Mouse (Mus musculus) liver, embryonic 14.5 days (tissue): ENCODE measurements around the gene Rxfp4. TPM values are rescaled to one million over a fixed set of nuclear protein-coding genes. Genes with fewer than 3 reads are reported as not detected.

ENCODE experiments used
- ATAC-seq: fragments of 200-750 bp; cut with Nextera tagmentation; 2 replicates; pipeline ENCODE4 v1.8.0; 2017; ENCODE audit warnings: moderate number of reproducible peaks, mild to moderate bottlenecking, moderate library complexity; ENCODE audit not compliant: insufficient read depth
- DNase-seq, 3 experiments: peaks; one replicate each; pipeline ENCODE4 v3.0.0-alpha.2; 2012 to 2013; ENCODE audit warnings: low read depth in 3 of 3, low spot score in 3 of 3
- H3K27ac ChIP-seq: fragments of 300-500 bp; sonication (generic); 2 replicates; pipeline ENCODE4 v1.5.1; 2014; ENCODE audit warnings: moderate library complexity, mild to moderate bottlenecking, control low read depth, inconsistent platforms
- H3K27me3 ChIP-seq: fragments of 300-500 bp; sonication (generic); 2 replicates; pipeline ENCODE4 v1.6.1; 2014; ENCODE audit warnings: mild to moderate bottlenecking, low read length, moderate library complexity; ENCODE audit not compliant: control insufficient read depth, insufficient read depth
- H3K36me3 ChIP-seq: fragments of 300-500 bp; sonication (generic); replicated peaks from 2 replicates; pipeline ENCODE4 v1.6.1; 2014; ENCODE audit warnings: low read depth; ENCODE audit not compliant: control insufficient read depth, insufficient read depth
- H3K4me1 ChIP-seq, 2 experiments: fragments of 200-500 bp in 1 of 2; fragments of 300-500 bp in 1 of 2; sonication (generic) in 1 of 2; replicated peaks; 2 replicates each; pipeline ENCODE4 v1.6.1; 2012 to 2014; ENCODE audit warnings: antibody characterized with exemption in 1 of 2, inconsistent platforms in 1 of 2, low read length in 1 of 2; ENCODE audit not compliant: control insufficient read depth in 2 of 2, insufficient read depth in 2 of 2
- H3K4me2 ChIP-seq: fragments of 300-500 bp; sonication (generic); 2 replicates; pipeline ENCODE4 v1.6.1; 2014; ENCODE audit warnings: low read depth, mild to moderate bottlenecking, control low read depth, moderate library complexity
- H3K4me3 ChIP-seq, 2 experiments: fragments of 200-500 bp in 1 of 2; fragments of 300-500 bp in 1 of 2; sonication (generic) in 1 of 2; 2 replicates each; pipeline ENCODE4 v1.5.1; 2012 to 2014; ENCODE audit warnings: low read depth in 2 of 2, low read length in 2 of 2, mild to moderate bottlenecking in 2 of 2, control low read depth in 1 of 2, inconsistent platforms in 1 of 2, moderate library complexity in 1 of 2; ENCODE audit not compliant: insufficient read depth in 1 of 2
- H3K9ac ChIP-seq: fragments of 300-500 bp; sonication (generic); replicated peaks from 2 replicates; pipeline ENCODE4 v1.6.1; 2014; ENCODE audit warnings: mild to moderate bottlenecking, control low read depth, moderate library complexity
- H3K9me3 ChIP-seq: fragments of 300-500 bp; sonication (generic); 2 replicates; pipeline ENCODE4 v1.6.1; 2016; ENCODE audit warnings: low read length, mixed read lengths; ENCODE audit not compliant: control insufficient read depth
- CTCF ChIP-seq: IDR thresholded peaks from 2 replicates; pipeline ENCODE4 v1.5.1; 2016; ENCODE audit warnings: antibody characterized with exemption, low read depth, control low read depth
- EP300 ChIP-seq: IDR thresholded peaks from 2 replicates; pipeline ENCODE4 v1.6.1; 2016; ENCODE audit warnings: antibody characterized with exemption, low read depth
- WGBS: fragments of 180-500 bp; shearing (Covaris S2); extraction: QIAGEN DNeasy Blood & Tissue Kit; methylation state at CpG from one replicate; pipeline ENCODE4 v1.1.7; 2014; ENCODE audit not compliant: insufficient replicate concordance; 5-methylcytosine and 5-hydroxymethylcytosine counted together
- polyA plus RNA-seq, 2 experiments: library from polyadenylated mRNA; depleted of rRNA in 1 of 2; stranded (reverse) in 1 of 2; unstranded in 1 of 2; fragments of >200 nt; fragmentation: Nextera tagmentation in 1 of 2; extraction: Ambion mirVana in 1 of 2; gene quantifications; 2 replicates each; pipeline versions ENCODE4 v1.2.1 to v1.2.3; 2012 to 2014

Gene Rxfp4
- polyA plus RNA-seq, 2 experiments: not detected

DNA sequence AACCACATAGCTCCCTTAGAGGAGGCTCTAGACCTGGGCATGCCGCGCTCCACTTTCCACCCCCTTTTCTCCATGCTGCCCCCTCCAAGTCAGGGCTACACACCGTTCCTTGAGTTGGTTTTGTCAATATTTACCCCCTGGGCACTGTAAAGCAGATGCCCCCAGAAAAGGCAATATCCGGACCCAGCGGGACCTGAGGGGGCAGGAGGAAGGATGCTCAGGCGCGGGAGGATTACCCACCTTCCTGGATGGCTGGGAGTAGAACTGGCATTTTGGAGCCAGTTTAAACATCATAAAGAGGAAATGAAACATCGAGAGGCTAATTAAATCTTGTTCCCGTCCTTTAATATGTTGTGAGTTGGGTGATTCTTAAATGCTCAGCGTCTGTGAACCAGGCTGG lies 3.8 kb downstream of the Rxfp4 start:
- Histone ChIP-seq H3K9me3 (no peaks in the 10 kb centered on the region), H3K4me2 (no peak overlapping the region), H3K36me3 (peaks cover 4% of the 10 kb centered on the region), H3K9ac (no peak overlapping the region), H3K27ac (no peak overlapping the region), H3K4me3 (no peak overlapping the region), H3K4me1 (0 out of 4 replicates have a peak, but pooled peaks cover 0 to 3% of the 10 kb centered on the region in 2 experiments), H3K27me3 (no peaks in the 10 kb centered on the region)
- TF ChIP-seq CTCF (no peak), EP300 (no peak)
- no peak for ATAC-seq
- 67% methylated on average over 10 of the region's 10 CpGs for WGBS
- no peak for DNase-seq

DNA sequence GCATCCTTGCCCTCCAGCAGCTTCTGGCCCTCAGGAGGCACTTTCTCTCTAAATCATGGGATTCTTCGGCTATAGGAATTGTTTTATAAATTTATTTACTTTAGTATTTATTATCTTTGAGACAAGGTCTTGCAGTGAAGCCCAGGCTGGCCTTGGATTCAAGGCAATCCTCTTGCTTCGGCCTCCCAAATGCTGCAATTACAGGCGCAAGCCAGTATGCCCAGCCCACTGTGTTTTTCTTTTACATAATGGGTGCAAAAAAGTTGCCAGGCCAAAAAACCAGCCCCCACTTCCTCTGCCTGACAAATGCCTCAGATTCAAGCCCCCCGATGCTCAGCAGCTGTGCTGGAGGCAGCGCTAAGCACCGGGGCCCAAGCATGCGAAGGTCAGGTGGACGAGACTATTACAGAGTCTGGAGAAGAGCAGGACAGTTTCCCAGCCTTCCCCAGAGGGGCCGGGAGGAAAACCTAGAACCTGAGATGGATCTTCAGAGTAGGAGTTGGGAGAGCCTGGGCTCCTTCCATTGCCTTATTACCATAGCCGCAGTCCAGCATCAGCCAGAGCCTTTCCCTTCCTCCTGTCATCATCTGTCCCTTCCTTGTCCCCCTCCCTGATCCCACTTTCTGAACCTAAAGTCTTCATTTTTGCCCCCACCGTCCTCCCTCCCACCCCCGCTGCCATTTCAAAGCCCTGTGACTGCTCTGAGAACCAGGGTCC lies 4.3 kb downstream of the Rxfp4 start:
- no peak overlapping the region for H3K27ac ChIP-seq

DNA sequence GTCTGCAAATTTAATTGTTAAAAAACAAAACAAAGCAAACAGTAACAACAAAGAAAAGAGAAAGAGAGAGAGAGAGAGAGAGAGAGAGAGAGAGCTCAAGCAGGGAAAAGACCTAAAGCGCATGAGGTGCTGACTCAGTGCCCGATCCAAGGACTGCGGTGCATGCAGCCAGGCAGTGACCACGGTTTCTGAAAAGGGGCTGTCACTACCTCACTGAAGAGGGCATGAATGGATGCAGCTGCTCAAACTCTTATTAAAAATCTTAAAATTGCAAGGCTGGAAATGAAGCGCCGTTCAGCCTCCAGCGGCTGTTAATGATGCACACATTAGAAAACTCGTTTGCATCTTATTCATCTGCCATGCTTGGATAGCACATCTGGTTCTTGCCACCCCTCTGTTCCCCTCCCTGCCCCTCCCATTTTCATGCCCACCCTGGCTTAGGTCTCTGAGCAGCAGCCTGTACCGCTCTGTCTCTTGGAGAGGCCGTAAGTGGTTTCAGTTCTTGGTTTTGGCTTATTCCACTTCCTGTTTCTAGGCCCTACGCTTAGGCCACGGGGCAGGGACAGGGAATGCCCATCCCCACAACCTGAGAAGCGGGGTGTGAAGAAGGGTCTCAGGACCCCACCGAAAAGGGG lies 5.0 kb downstream of the Rxfp4 start:
- no peak for ATAC-seq
- TF ChIP-seq EP300 (no peak), CTCF (no peak)
- no peak overlapping the region for H3K27ac ChIP-seq
- H3K4me3 ChIP-seq: no peak overlapping the region
- H3K36me3 ChIP-seq: peaks cover 6% of the 10 kb centered on the region
- no peaks in the 10 kb centered on the region for H3K9me3 ChIP-seq
- H3K4me2 ChIP-seq: no peak overlapping the region
- no peaks in the 10 kb centered on the region for H3K27me3 ChIP-seq
- H3K9ac ChIP-seq: no peak overlapping the region
- 0 out of 4 replicates have a peak, but pooled peaks cover 0 to 3% of the 10 kb centered on the region in 2 experiments for H3K4me1 ChIP-seq
- 77% methylated on average over 14 of the region's 14 CpGs for WGBS
- no peak for DNase-seq

More for the DNA sequence above, 4.3 kb downstream of the Rxfp4 start:
- no peaks in the 10 kb centered on the region for H3K27me3 ChIP-seq
- ATAC-seq (no peak), DNase-seq (no peak)
- H3K4me2 ChIP-seq: no peak overlapping the region
- H3K4me3 ChIP-seq: no peak overlapping the region
- WGBS: 72% methylated on average over 12 of the region's 12 CpGs
- no peak overlapping the region for H3K9ac ChIP-seq
- 0 out of 4 replicates have a peak, but pooled peaks cover 0 to 3% of the 10 kb centered on the region in 2 experiments for H3K4me1 ChIP-seq
- no peak for TF ChIP-seq CTCF
- no peak for TF ChIP-seq EP300
- no peaks in the 10 kb centered on the region for H3K9me3 ChIP-seq
- H3K36me3 ChIP-seq: peaks cover 4% of the 10 kb centered on the region

DNA sequence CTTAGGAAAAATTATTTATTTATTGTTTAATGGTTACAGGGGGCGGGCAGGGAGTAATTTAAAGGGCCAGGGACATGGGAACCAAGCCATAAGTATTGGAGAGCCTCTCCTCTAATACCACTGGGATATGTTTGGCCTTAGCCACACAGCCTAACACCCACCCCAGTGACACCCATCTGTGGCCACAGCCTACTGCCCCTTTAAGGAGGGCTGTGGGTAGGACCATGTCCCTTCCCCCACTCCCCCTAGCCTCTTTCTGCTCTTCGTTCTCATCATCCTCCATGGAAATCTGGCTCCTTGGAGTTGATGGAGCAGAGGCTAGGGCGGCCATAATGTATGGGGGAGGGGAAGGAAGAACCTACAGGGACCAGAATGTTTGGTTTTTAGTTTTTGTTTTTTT lies 5.9 kb downstream of the Rxfp4 start:
- no peak overlapping the region for H3K4me2 ChIP-seq
- H3K36me3 ChIP-seq: peaks cover 6% of the 10 kb centered on the region
- no peak overlapping the region for H3K27ac ChIP-seq
- DNase-seq (no peak), ATAC-seq (no peak)
- H3K9me3 ChIP-seq: no peaks in the 10 kb centered on the region
- TF ChIP-seq EP300 (no peak), CTCF (no peak)
- WGBS: 57% methylated on average over 3 of the region's 3 CpGs
- H3K4me3 ChIP-seq: no peak overlapping the region
- H3K4me1 ChIP-seq: 0 out of 4 replicates have a peak, but pooled peaks cover 0 to 3% of the 10 kb centered on the region in 2 experiments
- no peaks in the 10 kb centered on the region for H3K27me3 ChIP-seq
- H3K9ac ChIP-seq: no peak overlapping the region

DNA sequence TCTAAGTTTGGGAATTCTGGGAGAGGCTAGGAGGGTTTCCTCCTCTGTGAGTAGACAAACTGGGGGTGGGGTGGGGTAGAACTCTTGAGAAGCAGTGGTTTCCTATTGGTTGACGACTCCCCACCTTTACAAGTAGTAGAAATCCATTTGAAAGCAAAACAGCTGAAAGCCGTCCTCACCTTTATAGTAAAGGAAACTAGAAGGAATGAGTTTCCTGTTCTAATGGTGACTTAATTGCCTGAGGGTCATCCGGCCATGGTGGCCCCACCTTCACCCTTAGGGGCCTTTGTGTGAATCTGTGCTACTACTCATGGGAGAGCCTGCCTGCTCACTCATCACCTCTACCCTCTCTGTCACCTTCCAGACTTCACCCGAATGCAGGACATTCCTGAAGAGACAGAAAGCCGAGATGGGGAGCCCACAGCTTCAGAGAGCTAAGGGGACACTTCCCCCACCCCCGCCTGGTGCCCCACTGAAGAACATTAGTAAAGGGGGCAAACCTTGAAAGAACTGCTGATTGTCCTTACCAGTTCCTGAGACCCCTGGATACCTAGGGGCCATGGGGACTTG lies 6.4 kb downstream of the Rxfp4 start:
- no peak overlapping the region for H3K9ac ChIP-seq
- H3K27me3 ChIP-seq: no peaks in the 10 kb centered on the region
- TF ChIP-seq EP300 (no peak), CTCF (no peak)
- H3K4me2 ChIP-seq: no peak overlapping the region
- WGBS: 60% methylated on average over 6 of the region's 6 CpGs
- no peak overlapping the region for H3K4me3 ChIP-seq
- no peak for DNase-seq
- H3K9me3 ChIP-seq: no peaks in the 10 kb centered on the region
- peaks cover 6% of the 10 kb centered on the region for H3K36me3 ChIP-seq
- H3K27ac ChIP-seq: no peak overlapping the region
- H3K4me1 ChIP-seq: no peaks in the 10 kb centered on the region
- ATAC-seq: no peak
